Mouse (Mus musculus): ENCODE measurements around the gene Snrk. TPM values are rescaled to one million over a fixed set of nuclear protein-coding genes. Genes with fewer than 3 reads are reported as not detected.
"Not testable (repeated sequence)": the region's sequence is repeated elsewhere in the genome, so short reads cannot be mapped to it uniquely, and the experiment has no call there.

Snrk gene
- polyA plus RNA-seq, 1 experiment from 2014 or later: 39.3 TPM

DNA sequence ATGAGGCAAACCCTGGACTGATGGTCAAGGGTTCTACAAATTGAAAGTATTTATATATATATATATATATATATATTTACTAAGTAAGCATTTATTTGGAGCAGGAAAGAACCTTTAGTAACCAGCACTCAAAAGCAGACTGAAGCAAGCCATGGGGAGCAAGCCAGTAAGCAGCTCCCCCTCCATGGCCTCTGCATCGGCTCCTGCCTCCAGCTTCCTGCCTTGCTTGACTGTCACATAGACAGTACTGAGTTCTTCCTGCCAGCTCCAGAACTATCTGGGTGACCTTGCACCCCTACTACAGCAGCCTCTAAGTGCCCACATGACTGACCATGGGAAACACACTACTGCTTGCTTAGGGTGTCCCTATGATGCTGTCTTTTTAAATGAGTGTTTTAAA, 35.4 kb downstream of the Snrk start:
- Histone ChIP-seq H3K27ac (no peak overlapping the region), H3K4me3 (no peak overlapping the region), H3K27me3 (ENCODE audit: insufficient read depth, poor library complexity, severe bottlenecking) (no peaks in the 10 kb centered on the region), H3K9me3 (no peaks in the 10 kb centered on the region), H3K4me1 (peaks cover 22% of the 10 kb centered on the region), H3K36me3 (peaks cover 27% of the 10 kb centered on the region)
- WGBS: 70% methylated on average over 1 of the region's 1 CpGs
- DNase-seq (ENCODE audit: low spot score): no peak

DNA sequence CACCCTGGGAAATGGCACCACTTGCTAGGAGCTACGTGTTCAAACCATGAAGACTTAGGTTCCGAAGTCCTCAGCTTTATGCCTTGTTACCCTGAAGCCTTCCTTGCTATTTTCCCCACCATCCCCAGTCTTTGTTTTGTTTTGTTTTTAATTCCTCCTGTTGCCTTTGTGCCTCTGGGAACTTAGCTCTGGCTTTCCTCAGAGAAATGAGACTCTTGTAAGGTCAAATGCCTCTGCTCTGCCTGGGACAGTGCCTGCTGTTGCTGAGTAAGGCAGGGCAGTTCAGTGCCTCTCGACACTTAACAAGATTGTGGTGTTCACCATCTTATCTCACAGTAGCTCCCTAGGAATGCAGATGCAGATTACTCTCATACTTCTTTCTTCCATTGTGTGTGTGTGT, 36.4 kb downstream of the Snrk start:
- Histone ChIP-seq H3K4me3 (no peak overlapping the region), H3K4me1 (peaks cover 29% of the 10 kb centered on the region), H3K36me3 (peaks cover 35% of the 10 kb centered on the region), H3K27me3 (ENCODE audit: insufficient read depth, poor library complexity, severe bottlenecking) (no peaks in the 10 kb centered on the region), H3K9me3 (no peaks in the 10 kb centered on the region), H3K27ac (no peak overlapping the region)
- 71% methylated on average over 3 of the region's 3 CpGs for WGBS
- no peak for DNase-seq (ENCODE audit: low spot score)

GRCm38 (mm10) chr9:122155193-122155592, 38.1 kb downstream of the Snrk start:
- peaks cover 34% of the 10 kb centered on the region for H3K4me1 ChIP-seq
- WGBS: 95% methylated on average over 1 of the region's 1 CpGs
- no peaks in the 10 kb centered on the region for H3K9me3 ChIP-seq
- H3K27ac ChIP-seq: no peak overlapping the region
- no peak for DNase-seq (ENCODE audit: low spot score)
- H3K36me3 ChIP-seq: peaks cover 38% of the 10 kb centered on the region
- no peaks in the 10 kb centered on the region for H3K27me3 ChIP-seq (ENCODE audit: insufficient read depth, poor library complexity, severe bottlenecking)
- no peak overlapping the region for H3K4me3 ChIP-seq

GRCm38 (mm10) chr9:122156389-122157078, 39.5 kb downstream of the Snrk start:
- 64% methylated on average over 5 of the region's 5 CpGs for WGBS
- no peaks in the 10 kb centered on the region for H3K9me3 ChIP-seq
- H3K36me3 ChIP-seq: peaks cover 48% of the 10 kb centered on the region
- H3K4me3 ChIP-seq: no peak overlapping the region
- no peak for DNase-seq (ENCODE audit: low spot score)
- H3K4me1 ChIP-seq: peaks cover 34% of the 10 kb centered on the region
- H3K27ac ChIP-seq: no peak overlapping the region
- no peaks in the 10 kb centered on the region for H3K27me3 ChIP-seq (ENCODE audit: insufficient read depth, poor library complexity, severe bottlenecking)

DNA sequence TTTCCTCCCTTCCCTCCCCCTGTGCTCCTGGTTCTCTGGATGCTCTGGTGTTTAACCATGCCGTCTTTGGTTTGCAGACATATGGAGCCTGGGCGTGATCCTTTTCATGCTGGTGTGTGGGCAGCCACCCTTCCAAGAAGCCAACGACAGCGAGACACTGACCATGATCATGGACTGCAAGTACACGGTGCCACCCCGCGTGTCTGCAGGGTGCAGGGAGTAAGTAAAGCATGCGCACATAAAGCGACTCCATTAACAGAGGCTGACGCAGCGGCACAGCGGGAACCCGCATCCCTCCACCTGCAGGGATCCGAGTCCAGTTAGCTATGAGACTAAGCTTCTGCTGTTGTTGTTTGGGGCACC, 40.0 kb downstream of the Snrk start:
- no peak overlapping the region for H3K4me3 ChIP-seq
- H3K27me3 ChIP-seq (ENCODE audit: insufficient read depth, poor library complexity, severe bottlenecking): no peaks in the 10 kb centered on the region
- H3K4me1 ChIP-seq: peaks cover 34% of the 10 kb centered on the region
- H3K36me3 ChIP-seq: peaks cover 43% of the 10 kb centered on the region
- WGBS: 92% methylated on average over 14 of the region's 14 CpGs
- no peaks in the 10 kb centered on the region for H3K9me3 ChIP-seq
- H3K27ac ChIP-seq: no peak overlapping the region
- no peak for DNase-seq (ENCODE audit: low spot score)

DNA sequence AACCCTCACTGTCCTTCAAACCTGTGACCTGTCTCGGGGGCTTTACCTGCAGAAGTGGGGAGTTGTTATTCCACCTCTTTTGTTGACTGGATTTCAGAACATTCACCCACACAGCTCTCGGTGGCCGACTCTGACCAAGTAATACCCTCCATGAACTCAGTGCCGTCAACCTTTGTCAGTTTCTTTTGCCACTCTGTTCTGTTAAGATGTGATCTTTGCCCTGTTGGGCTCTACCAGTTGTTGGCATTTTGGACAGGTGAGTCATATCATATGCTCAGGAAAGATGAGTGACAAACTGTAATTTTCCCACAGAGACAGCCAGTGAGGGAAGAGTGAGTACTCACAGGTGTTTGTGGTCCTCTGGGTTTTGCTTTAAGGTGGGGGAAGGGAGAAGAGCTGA, 47.5 kb downstream of the Snrk start:
- 89% methylated on average over 4 of the region's 4 CpGs for WGBS
- no peaks in the 10 kb centered on the region for H3K9me3 ChIP-seq
- DNase-seq (ENCODE audit: low spot score): no peak
- H3K27ac ChIP-seq: no peak overlapping the region
- H3K4me3 ChIP-seq: no peak overlapping the region
- no peaks in the 10 kb centered on the region for H3K27me3 ChIP-seq (ENCODE audit: insufficient read depth, poor library complexity, severe bottlenecking)
- peaks cover 63% of the 10 kb centered on the region for H3K36me3 ChIP-seq
- peaks cover 3% of the 10 kb centered on the region; the same call in 1 of the 2 replicates for H3K4me1 ChIP-seq

GRCm38 (mm10) chr9:122167719-122168118, 50.7 kb downstream of the Snrk start:
- H3K27ac ChIP-seq; H3K4me3 ChIP-seq; H3K9me3 ChIP-seq; H3K4me1 ChIP-seq; H3K27me3 ChIP-seq (ENCODE audit: insufficient read depth, poor library complexity, severe bottlenecking); DNase-seq (ENCODE audit: low spot score): not testable (repeated sequence)
- peaks cover 66% of the 10 kb centered on the region for H3K36me3 ChIP-seq
- 67% methylated on average over 5 of the region's 5 CpGs for WGBS

- DNase-seq (ENCODE audit: low spot score): no peak
- no peaks in the 10 kb centered on the region for H3K27me3 ChIP-seq (ENCODE audit: insufficient read depth, poor library complexity, severe bottlenecking)
- WGBS: 88% methylated on average over 6 of the region's 6 CpGs
- peaks cover 3% of the 10 kb centered on the region; the same call in 1 of the 2 replicates for H3K4me1 ChIP-seq
- no peaks in the 10 kb centered on the region for H3K9me3 ChIP-seq
- H3K27ac ChIP-seq: no peak overlapping the region
- no peak overlapping the region for H3K4me3 ChIP-seq
- H3K36me3 ChIP-seq: peaks cover 48% of the 10 kb centered on the region
Measured at GRCm38 (mm10) chr9:122169901-122170300, 52.8 kb downstream of the Snrk start.

GRCm38 (mm10) chr9:122172612-122173186, 55.6 kb downstream of the Snrk start:
- 79% methylated on average over 11 of the region's 11 CpGs for WGBS
- no peak overlapping the region for H3K27ac ChIP-seq
- no peak overlapping the region for H3K4me3 ChIP-seq
- DNase-seq (ENCODE audit: low spot score): no peak
- no peaks in the 10 kb centered on the region for H3K27me3 ChIP-seq (ENCODE audit: insufficient read depth, poor library complexity, severe bottlenecking)
- peaks cover 3% of the 10 kb centered on the region for H3K4me1 ChIP-seq
- no peaks in the 10 kb centered on the region for H3K9me3 ChIP-seq
- peaks cover 21% of the 10 kb centered on the region for H3K36me3 ChIP-seq

GRCm38 (mm10) chr9:122173405-122174233, 56.6 kb downstream of the Snrk start:
- Histone ChIP-seq H3K27me3 (ENCODE audit: insufficient read depth, poor library complexity, severe bottlenecking) (no peaks in the 10 kb centered on the region), H3K4me3 (no peak overlapping the region), H3K36me3 (peaks cover 16% of the 10 kb centered on the region), H3K9me3 (no peaks in the 10 kb centered on the region), H3K4me1 (peaks cover 12% of the 10 kb centered on the region), H3K27ac (no peak overlapping the region)
- DNase-seq (ENCODE audit: low spot score): no peak
- 77% methylated on average over 9 of the region's 9 CpGs for WGBS

DNA sequence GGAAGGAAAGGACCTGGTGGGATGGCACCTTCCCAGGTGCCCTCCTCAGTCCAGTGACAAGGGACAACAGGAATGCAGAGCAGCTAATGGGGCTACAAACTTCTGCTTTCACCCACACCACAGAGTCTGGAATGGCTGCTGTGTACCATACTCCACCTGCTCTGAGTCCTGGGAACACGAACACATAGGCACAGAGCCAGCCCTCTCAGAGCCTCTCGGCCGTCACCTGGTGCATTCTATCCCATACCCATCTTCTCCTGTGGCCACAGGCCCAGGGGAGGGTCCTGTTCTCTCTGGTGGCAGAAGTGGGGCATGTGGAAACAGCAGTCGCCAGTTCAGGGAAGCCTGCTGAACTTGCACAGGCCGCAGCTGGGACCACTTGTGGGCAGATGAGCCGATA, 57.7 kb downstream of the Snrk start:
- no peak overlapping the region for H3K4me3 ChIP-seq
- 88% methylated on average over 6 of the region's 6 CpGs for WGBS
- no peak for DNase-seq (ENCODE audit: low spot score)

DNA sequence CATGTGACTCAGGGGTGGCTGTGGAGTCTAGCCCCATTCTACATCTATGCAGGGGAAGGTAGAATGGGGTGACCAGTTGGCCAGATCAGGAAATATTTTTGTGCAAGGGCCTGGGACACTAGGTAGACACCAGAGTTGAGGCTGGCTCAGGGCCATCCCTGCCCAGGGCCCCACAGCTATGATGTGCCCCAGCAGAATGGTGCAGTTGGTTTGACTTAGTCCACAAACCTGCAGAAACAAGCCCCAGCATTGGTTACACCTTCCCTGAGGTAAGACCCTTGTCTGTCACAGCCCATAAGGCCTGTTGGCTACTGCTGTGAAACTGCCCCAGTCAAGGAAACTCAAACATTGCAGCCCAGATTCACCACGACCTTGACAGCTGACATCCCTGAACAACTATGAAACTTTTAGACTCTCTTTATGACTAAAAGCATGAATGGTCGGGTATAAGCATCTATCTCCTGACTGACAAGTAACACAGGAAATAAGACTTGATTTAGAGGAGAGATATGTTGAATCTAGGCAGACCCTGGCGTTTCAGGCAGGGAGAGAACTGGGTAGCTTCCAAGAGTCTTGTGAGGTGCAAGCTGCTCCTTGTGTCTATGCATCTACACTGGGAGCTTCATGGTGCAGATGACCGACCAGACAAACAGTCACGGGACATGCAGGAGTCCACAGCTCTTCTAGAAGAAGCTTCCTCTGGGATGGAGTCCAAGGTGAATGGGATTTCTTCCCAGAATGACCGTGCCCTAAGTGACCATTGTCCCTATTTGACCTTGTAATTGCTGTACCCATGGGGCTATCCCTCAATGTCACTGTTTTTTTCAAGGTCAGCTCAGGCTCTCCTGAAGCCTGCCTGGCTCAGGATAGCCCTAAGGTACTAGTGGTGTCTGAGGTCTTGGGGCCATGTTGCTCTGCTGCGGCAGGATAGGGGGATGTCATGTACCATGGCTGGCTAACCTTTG, 60.5 kb downstream of the Snrk start:
- WGBS: 84% methylated on average over 7 of the region's 7 CpGs
- H3K4me1 ChIP-seq: peaks cover 20% of the 10 kb centered on the region
- H3K27me3 ChIP-seq (ENCODE audit: insufficient read depth, poor library complexity, severe bottlenecking): no peaks in the 10 kb centered on the region
- DNase-seq (ENCODE audit: low spot score): no peak
- peak overlapping the region; percentile 37; the same call in 1 of the 2 replicates for H3K27ac ChIP-seq
- peaks cover 2% of the 10 kb centered on the region; the same call in 1 of the 2 replicates for H3K36me3 ChIP-seq
- H3K9me3 ChIP-seq: no peaks in the 10 kb centered on the region
- H3K4me3 ChIP-seq: no peak overlapping the region

More for the DNA sequence above, 57.7 kb downstream of the Snrk start:
- no peaks in the 10 kb centered on the region for H3K27me3 ChIP-seq (ENCODE audit: insufficient read depth, poor library complexity, severe bottlenecking)
- H3K9me3 ChIP-seq: no peaks in the 10 kb centered on the region
- no peak overlapping the region for H3K27ac ChIP-seq
- peaks cover 14% of the 10 kb centered on the region for H3K36me3 ChIP-seq
- peaks cover 20% of the 10 kb centered on the region for H3K4me1 ChIP-seq
